Mouse (Mus musculus): ENCODE results near the gene Gm49336.
A peak's percentile ranks its signal among the peaks of the same experiment; 100 is the strongest.

Gm49336 gene

GRCm38 (mm10) chr14:60238551-60238950 lies 12.8 kb downstream of the Gm49336 start:
- DNase-seq (ENCODE audit: low read depth): no peak

GRCm38 (mm10) chr14:60219886-60220285 lies 31.4 kb downstream of the Gm49336 start:
- DNase-seq (ENCODE audit: low read depth): no peak

- DNase-seq (ENCODE audit: low read depth): no peak
Measured at GRCm38 (mm10) chr14:60217616-60218015, 33.7 kb downstream of the Gm49336 start.

GRCm38 (mm10) chr14:60216125-60216524 lies 35.2 kb downstream of the Gm49336 start:
- no peak for DNase-seq (ENCODE audit: low read depth)

GRCm38 (mm10) chr14:60215000-60215399 lies 36.3 kb downstream of the Gm49336 start:
- no peak for DNase-seq (ENCODE audit: low read depth)

GRCm38 (mm10) chr14:60214040-60214439 lies 37.3 kb downstream of the Gm49336 start:
- no peak for DNase-seq (ENCODE audit: low read depth)

GRCm38 (mm10) chr14:60209166-60209565 lies 42.1 kb downstream of the Gm49336 start:
- DNase-seq (ENCODE audit: low read depth): no peak

GRCm38 (mm10) chr14:60204993-60205392 lies 46.3 kb downstream of the Gm49336 start:
- DNase-seq (ENCODE audit: low read depth): no peak

- no peak for DNase-seq (ENCODE audit: low read depth)
Measured at GRCm38 (mm10) chr14:60196884-60197283, 54.4 kb downstream of the Gm49336 start, which contains the start of gene Atp8a2. Gene Atp8a2, minus strand, starts transcription at chr14:60197179.

- DNase-seq (ENCODE audit: low read depth): no peak
Measured at GRCm38 (mm10) chr14:60195999-60196398, 55.3 kb downstream of the Gm49336 start.

GRCm38 (mm10) chr14:60194606-60195005 lies 56.7 kb downstream of the Gm49336 start:
- DNase-seq (ENCODE audit: low read depth): peak; percentile 47

- DNase-seq (ENCODE audit: low read depth): no peak
Measured at GRCm38 (mm10) chr14:60189771-60190170, 61.5 kb downstream of the Gm49336 start.

- DNase-seq (ENCODE audit: low read depth): no peak
Measured at GRCm38 (mm10) chr14:60188201-60188825, 63.0 kb downstream of the Gm49336 start.

- DNase-seq (ENCODE audit: low read depth): peak; percentile 4
Measured at GRCm38 (mm10) chr14:60181306-60181705, 70.0 kb downstream of the Gm49336 start.

GRCm38 (mm10) chr14:60178571-60178955 lies 72.7 kb downstream of the Gm49336 start:
- DNase-seq (ENCODE audit: low read depth): no peak

- no peak for DNase-seq (ENCODE audit: low read depth)
Measured at GRCm38 (mm10) chr14:60177614-60178570, 73.4 kb downstream of the Gm49336 start.

- DNase-seq (ENCODE audit: low read depth): no peak
Measured at GRCm38 (mm10) chr14:60176891-60177613, 74.3 kb downstream of the Gm49336 start.

- DNase-seq (ENCODE audit: low read depth): no peak
Measured at GRCm38 (mm10) chr14:60176469-60176890, 74.8 kb downstream of the Gm49336 start.

- DNase-seq (ENCODE audit: low read depth): no peak
Measured at GRCm38 (mm10) chr14:60172286-60173055, 78.8 kb downstream of the Gm49336 start.

GRCm38 (mm10) chr14:60170845-60171610 lies 80.3 kb downstream of the Gm49336 start:
- no peak for DNase-seq (ENCODE audit: low read depth)

- no peak for DNase-seq (ENCODE audit: low read depth)
Measured at GRCm38 (mm10) chr14:60163367-60163766, 87.9 kb downstream of the Gm49336 start.
